Mouse (Mus musculus): Measurements from ENCODE around the gene Hes6.

GRCm38 (mm10) chr1:91430761-91431160, 16.9 kb upstream of the Hes6 start:
- TF ChIP-seq CTCF (IDR thresholded peaks at IDR 0.05; ENCODE audit: control insufficient read depth, insufficient read depth, insufficient replicate concordance, low read depth, low read length) (no peak), POLR2A (IDR thresholded peaks at IDR 0.05; ENCODE audit: control insufficient read depth, low read depth, low read length) (no peak)
